Mouse (Mus musculus) embryonic facial prominence, embryonic 10.5 days (tissue): ENCODE results near the gene Gm6176. TPM values are rescaled to one million over a fixed set of nuclear protein-coding genes. Genes with fewer than 3 reads are reported as not detected.
"Not testable (repeated sequence)": the region's sequence is repeated elsewhere in the genome, so short reads cannot be mapped to it uniquely, and the experiment has no call there.

Experiments used
- DNase-seq: peaks from one replicate; pipeline ENCODE4 v3.0.0-alpha.2; 2017; ENCODE audit warnings: low spot score
- H3K27ac ChIP-seq: fragments of 300-500 bp; sonication (generic); replicated peaks from 2 replicates; pipeline ENCODE4 v1.5.1; 2016; ENCODE audit warnings: mild to moderate bottlenecking
- H3K27me3 ChIP-seq: fragments of 300-500 bp; sonication (generic); replicated peaks from 2 replicates; pipeline ENCODE4 v1.6.1; 2016; ENCODE audit warnings: low read depth, mild to moderate bottlenecking; ENCODE audit not compliant: poor library complexity, severe bottlenecking
- H3K36me3 ChIP-seq: fragments of 300-500 bp; sonication (generic); replicated peaks from 2 replicates; pipeline ENCODE4 v1.6.1; 2016; ENCODE audit warnings: mild to moderate bottlenecking, moderate library complexity
- H3K4me1 ChIP-seq: fragments of 300-500 bp; sonication (generic); 2 replicates; pipeline ENCODE4 v1.6.1; 2016
- H3K4me3 ChIP-seq: fragments of 300-500 bp; sonication (generic); 2 replicates; pipeline ENCODE4 v1.5.1; 2016; ENCODE audit warnings: mild to moderate bottlenecking, moderate library complexity
- H3K9me3 ChIP-seq: fragments of 300-500 bp; sonication (generic); 2 replicates; pipeline ENCODE4 v1.6.1; 2016; ENCODE audit warnings: mild to moderate bottlenecking
- WGBS: fragments of 180-500 bp; shearing (Covaris S2); methylation state at CpG from one replicate; pipeline ENCODE4 v1.1.7; 2016; 5-methylcytosine and 5-hydroxymethylcytosine counted together
- polyA plus RNA-seq: library from polyadenylated mRNA; unstranded; fragments of >200 nt; fragmentation: Nextera tagmentation; extraction: Ambion mirVana; gene quantifications from 2 replicates; pipeline ENCODE4 v1.2.1, GENCODE M21; 2016

Gm6176 gene
- polyA plus RNA-seq: not detected in 2 replicates

GRCm38 (mm10) chr7:22056205-22056604 is at the start of gene Gm6176:
Gene Gm6176, minus strand, starts transcription at chr7:22056305.
- DNase-seq: not testable (repeated sequence)
- WGBS: no CpG with 5 or more reads among the region's 1 CpGs

GRCm38 (mm10) chr7:22068757-22069156 is 12.7 kb upstream of the Gm6176 start, which contains the start of gene Vmn1r139:
Gene Vmn1r139, plus strand, starts transcription at chr7:22069057.
- H3K9me3 ChIP-seq, H3K4me1 ChIP-seq, DNase-seq, H3K27ac ChIP-seq, H3K4me3 ChIP-seq, H3K27me3 ChIP-seq, H3K36me3 ChIP-seq: not testable (repeated sequence)
- no CpG with 5 or more reads among the region's 7 CpGs for WGBS

More at GRCm38 (mm10) chr7:22056205-22056604, at the start of gene Gm6176:
- H3K4me3 ChIP-seq, H3K27ac ChIP-seq, H3K36me3 ChIP-seq, H3K4me1 ChIP-seq, H3K9me3 ChIP-seq, H3K27me3 ChIP-seq: not testable (repeated sequence)

- not testable (repeated sequence) for H3K4me1 ChIP-seq, H3K9me3 ChIP-seq, H3K27ac ChIP-seq, H3K27me3 ChIP-seq, H3K36me3 ChIP-seq, H3K4me3 ChIP-seq, DNase-seq
- WGBS: no CpG with 5 or more reads among the region's 2 CpGs
Measured at GRCm38 (mm10) chr7:22028797-22029196, 27.3 kb downstream of the Gm6176 start, which contains the start of gene Vmn1r138. Gene Vmn1r138, minus strand, starts transcription at chr7:22028897.

Other genes starting within 250 kb of the Gm6176 start
- gene Vmn1r135, start 224.0 kb downstream of the Gm6176 start, polyA plus RNA-seq: not detected in 2 replicates
- gene Gm5725, start 212.0 kb downstream of the Gm6176 start, polyA plus RNA-seq: not detected in 2 replicates
- gene Gm5891, start 135.0 kb downstream of the Gm6176 start, polyA plus RNA-seq: not detected in 2 replicates
- gene Vmn1r137, start 61.7 kb downstream of the Gm6176 start, polyA plus RNA-seq: not detected in 2 replicates
- gene Vmn1r138, start 27.4 kb downstream of the Gm6176 start, polyA plus RNA-seq: not detected in 2 replicates
- gene Vmn1r139, start 12.8 kb upstream of the Gm6176 start, polyA plus RNA-seq: not detected in 2 replicates
- gene Gm16451, start 61.9 kb upstream of the Gm6176 start, polyA plus RNA-seq: not detected in 2 replicates
- gene Gm10666, start 78.4 kb upstream of the Gm6176 start, polyA plus RNA-seq: not detected in 2 replicates
- not detected in 2 replicates for gene Vmn1r142, start 107.7 kb upstream of the Gm6176 start, polyA plus RNA-seq
- gene Vmn1r143, start 133.1 kb upstream of the Gm6176 start, polyA plus RNA-seq: not detected in 2 replicates
- gene Gm8653, start 145.0 kb upstream of the Gm6176 start, polyA plus RNA-seq: not detected in 2 replicates
- gene Gm8453, start 173.2 kb upstream of the Gm6176 start, polyA plus RNA-seq: not detected in 2 replicates